Mouse (Mus musculus) urinary bladder, postnatal 4 days (tissue): ENCODE results near the gene Henmt1.

Source experiments
- DNase-seq, 2 experiments: peaks; one replicate each; pipeline ENCODE4 v3.0.0; 2021 to 2022; ENCODE audit warnings: low spot score in 2 of 2

The Henmt1 gene

GRCm38 (mm10) chr3:108940001-108940633 lies 444 bp downstream of the Henmt1 start, which contains the start of gene Gm9857:
Gm9857 (minus strand) TSS chr3:108940445.
- no peak for DNase-seq

GRCm38 (mm10) chr3:108940996-108941395 lies 1.3 kb downstream of the Henmt1 start:
- no peak for DNase-seq

- no peak for DNase-seq
Observed at GRCm38 (mm10) chr3:108957976-108958375, 18.3 kb downstream of the Henmt1 start.

GRCm38 (mm10) chr3:108959680-108960295 lies 20.1 kb downstream of the Henmt1 start:
- DNase-seq = no peak

- no peak for DNase-seq
Observed at GRCm38 (mm10) chr3:108961226-108961625, 21.6 kb downstream of the Henmt1 start.

- DNase-seq = no peak
Observed at GRCm38 (mm10) chr3:108961655-108962054, 22.0 kb downstream of the Henmt1 start.

GRCm38 (mm10) chr3:108963278-108963677 lies 23.6 kb downstream of the Henmt1 start:
- no peak for DNase-seq

GRCm38 (mm10) chr3:108963776-108964175 lies 24.1 kb downstream of the Henmt1 start:
- no peak for DNase-seq

- no peak for DNase-seq
Observed at GRCm38 (mm10) chr3:108964361-108965044, 24.8 kb downstream of the Henmt1 start.

- DNase-seq = no peak
Observed at GRCm38 (mm10) chr3:108966051-108966450, 26.4 kb downstream of the Henmt1 start.

- no peak for DNase-seq
Observed at GRCm38 (mm10) chr3:108973980-108974660, 34.4 kb downstream of the Henmt1 start.

- no peak for DNase-seq
Observed at GRCm38 (mm10) chr3:108974920-108975485, 35.3 kb downstream of the Henmt1 start.

- no peak for DNase-seq
Observed at GRCm38 (mm10) chr3:108977340-108978030, 37.8 kb downstream of the Henmt1 start.

- DNase-seq = no peak
Observed at GRCm38 (mm10) chr3:108981946-108982345, 42.3 kb downstream of the Henmt1 start.

- DNase-seq = no peak
Observed at GRCm38 (mm10) chr3:108983989-108984388, 44.3 kb downstream of the Henmt1 start.

- no peak for DNase-seq
Observed at GRCm38 (mm10) chr3:108986534-108986933, 46.9 kb downstream of the Henmt1 start.

GRCm38 (mm10) chr3:108987009-108987659 lies 47.5 kb downstream of the Henmt1 start:
- no peak for DNase-seq

- no peak for DNase-seq
Observed at GRCm38 (mm10) chr3:108989971-108990548, 50.4 kb downstream of the Henmt1 start.

GRCm38 (mm10) chr3:108994477-108994876 lies 54.8 kb downstream of the Henmt1 start:
- DNase-seq = no peak

GRCm38 (mm10) chr3:108995379-108995778 lies 55.7 kb downstream of the Henmt1 start:
- no peak for DNase-seq
